Mouse (Mus musculus): ENCODE measurements around the gene Endou.

Endou gene

DNA sequence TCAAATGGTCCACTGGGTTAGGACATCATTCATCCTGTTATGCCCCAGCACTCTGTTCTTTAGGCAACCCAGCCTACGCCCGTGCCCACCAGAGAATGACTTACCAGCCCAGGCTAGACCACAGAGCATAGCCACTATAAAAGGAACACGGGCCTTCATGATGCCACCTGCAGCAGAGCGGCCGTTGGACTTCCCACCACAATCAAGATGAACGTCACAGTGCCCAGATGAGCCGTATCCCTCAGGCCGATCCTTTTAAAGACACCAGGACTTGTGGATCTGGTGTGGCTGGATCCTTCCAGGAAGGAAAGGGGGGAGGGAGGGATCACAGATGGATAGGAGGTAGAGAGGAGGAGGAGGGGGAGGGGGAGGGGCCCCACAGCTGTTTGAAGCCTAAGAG, at the start of gene Endou:
Gene Endou (minus strand): TSS at position 229 of the 400 bp plus-strand sequence.
- DNase-seq = no peak

GRCm38 (mm10) chr15:97780611-97781031, 49.5 kb upstream of the Endou start:
- no peak for DNase-seq

GRCm38 (mm10) chr15:97779576-97779975, 48.4 kb upstream of the Endou start:
- DNase-seq = no peak

DNA sequence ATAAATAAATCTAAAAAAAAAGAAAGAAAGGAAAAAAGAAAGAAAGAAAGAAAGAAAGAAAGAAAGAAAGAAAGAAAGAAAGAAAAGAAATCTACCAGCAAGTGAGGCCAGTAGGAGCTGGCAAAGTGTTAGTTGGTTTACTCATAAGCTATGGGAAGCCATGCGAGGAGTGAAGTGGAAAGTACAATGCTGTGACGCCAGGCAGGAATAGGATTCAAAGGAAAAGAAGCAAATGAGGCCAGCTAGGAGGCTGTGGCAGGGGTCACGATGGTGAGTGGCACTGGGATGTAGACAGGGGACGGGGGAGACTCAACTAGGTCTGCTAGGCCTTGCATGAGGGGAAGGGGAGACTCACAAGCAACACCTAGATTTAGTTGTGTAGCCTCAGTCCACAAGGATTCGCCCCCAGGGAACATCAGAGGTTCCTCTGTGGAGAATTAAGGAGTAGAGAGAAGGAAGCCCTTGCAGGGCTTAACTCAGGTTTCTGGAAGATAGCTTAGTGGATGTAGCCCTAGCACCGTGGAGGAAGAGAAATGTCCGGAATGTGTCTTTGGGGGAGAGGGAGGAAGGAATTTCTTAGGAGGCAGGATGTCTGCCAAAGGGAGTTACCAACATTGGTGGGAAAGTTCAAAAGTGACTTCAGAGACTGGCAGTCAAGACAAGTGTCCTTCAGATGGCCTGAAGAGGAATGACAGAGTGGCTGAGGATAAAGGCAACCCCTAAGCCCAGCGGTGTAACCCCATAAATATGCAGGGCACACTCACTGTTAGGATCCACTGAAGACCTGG, 47.4 kb upstream of the Endou start, which contains the start of gene Slc48a1:
Gene Slc48a1 (plus strand): TSS at position 210 of the 788 bp plus-strand sequence.
- no peak for DNase-seq

- DNase-seq = no peak
Observed at GRCm38 (mm10) chr15:97776919-97777318, 45.8 kb upstream of the Endou start.

- DNase-seq = peak; percentile 69
Observed at GRCm38 (mm10) chr15:97776514-97776913, 45.4 kb upstream of the Endou start.

DNA sequence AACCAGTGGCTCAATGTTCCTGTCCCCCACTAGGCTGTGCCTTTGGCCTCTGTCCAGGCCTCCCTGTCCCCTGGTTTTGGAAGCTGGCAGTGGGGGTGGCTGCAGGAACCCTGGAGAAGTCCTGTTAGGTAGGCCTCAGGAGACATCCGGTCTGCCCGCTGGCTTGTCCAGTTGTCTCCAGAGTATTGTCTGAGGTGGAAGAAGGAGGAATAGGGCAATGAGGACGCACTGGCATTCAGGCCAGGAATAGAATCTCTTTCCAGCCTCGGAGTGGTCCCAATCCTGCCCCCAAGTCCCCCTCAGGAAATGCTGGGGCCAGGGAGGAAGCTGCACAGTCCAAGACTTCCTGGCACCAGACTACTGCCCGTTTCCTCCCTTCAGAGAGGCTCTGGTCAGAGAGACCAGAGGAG, 42.8 kb upstream of the Endou start:
- DNase-seq = no peak

DNA sequence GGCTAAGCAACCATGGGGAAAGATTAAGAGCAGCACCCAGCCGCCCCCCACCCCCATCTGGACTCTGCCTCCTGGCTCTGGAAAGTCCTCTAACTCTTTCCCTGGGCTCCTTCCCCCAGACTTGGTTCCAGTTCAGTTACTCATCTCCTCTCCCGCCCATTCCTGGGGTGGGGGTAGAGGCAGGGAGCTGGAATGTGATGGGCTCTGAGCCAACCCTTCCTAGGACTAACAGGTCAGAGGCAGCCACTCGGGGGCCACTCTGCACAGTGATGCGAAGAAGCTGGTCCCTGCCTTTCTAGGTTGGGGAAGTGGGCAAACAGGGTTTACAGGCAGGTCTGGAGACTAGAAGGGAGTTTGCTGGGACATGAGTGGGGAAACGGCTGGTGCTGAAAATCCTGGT, 42.0 kb upstream of the Endou start:
- no peak for DNase-seq

- DNase-seq = no peak
Observed at GRCm38 (mm10) chr15:97770280-97770679, 39.1 kb upstream of the Endou start.

GRCm38 (mm10) chr15:97768192-97768591, 37.1 kb upstream of the Endou start:
- DNase-seq = no peak

GRCm38 (mm10) chr15:97767280-97768186, 36.4 kb upstream of the Endou start, which contains the start of gene Rapgef3:
Gene Rapgef3, minus strand, starts transcription at chr15:97767972.
- peak; percentile 76 for DNase-seq

DNA sequence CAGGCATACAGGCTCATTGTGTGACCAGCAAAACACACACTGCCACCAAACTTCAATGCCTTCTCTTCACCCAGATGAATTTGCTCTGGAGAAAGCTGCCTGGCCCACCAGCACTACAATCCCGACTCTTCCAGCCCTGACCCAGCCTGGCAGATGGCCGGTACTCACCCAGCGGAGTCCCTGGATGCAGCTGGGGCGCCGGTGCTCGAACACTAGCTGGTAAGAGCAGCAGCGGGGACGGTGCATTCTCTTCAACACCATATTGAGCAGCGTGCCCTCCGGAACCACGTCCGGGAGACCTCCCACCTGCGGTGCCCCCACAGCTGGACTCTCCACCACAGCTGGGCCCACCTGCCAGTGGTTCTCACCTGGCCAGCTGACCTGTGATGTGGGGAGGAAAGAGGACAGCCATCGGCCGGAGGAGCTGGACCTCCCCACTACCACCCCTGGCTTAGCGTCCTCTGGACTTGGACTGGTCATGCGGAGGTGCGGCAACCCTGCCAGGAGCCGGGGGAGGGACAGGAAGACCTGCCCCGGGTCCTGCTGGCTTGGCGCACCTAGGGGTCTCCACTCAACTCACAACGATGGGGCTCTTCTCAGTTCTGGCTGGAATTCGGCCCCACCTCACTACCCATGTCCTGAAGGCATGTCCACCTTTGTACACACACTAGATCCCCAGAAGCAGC, 35.6 kb upstream of the Endou start:
- DNase-seq = no peak

DNA sequence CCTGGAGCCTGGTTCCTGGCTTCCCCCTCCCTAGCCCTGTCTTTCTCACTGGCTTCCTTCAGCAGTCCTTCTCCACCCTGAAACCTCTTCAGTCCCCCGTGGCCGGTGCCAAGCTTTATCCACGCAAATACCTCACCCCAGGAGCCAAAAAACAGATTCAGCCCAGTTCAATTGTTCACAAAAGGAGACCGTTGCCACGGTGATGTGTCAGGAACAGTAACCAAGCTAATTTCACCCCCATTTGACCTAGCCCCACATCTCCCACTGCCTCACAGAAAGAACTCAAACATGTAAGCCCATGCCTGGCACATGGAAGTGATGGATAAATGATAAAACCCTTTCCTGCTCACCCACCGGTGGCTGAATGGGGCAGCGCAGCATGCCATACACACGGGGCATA, 35.1 kb upstream of the Endou start:
- no peak for DNase-seq

GRCm38 (mm10) chr15:97765090-97765794, 34.1 kb upstream of the Endou start:
- no peak for DNase-seq

- no peak for DNase-seq
Observed at GRCm38 (mm10) chr15:97764532-97764931, 33.4 kb upstream of the Endou start.

- no peak for DNase-seq
Observed at GRCm38 (mm10) chr15:97763256-97764049, 32.3 kb upstream of the Endou start.

DNA sequence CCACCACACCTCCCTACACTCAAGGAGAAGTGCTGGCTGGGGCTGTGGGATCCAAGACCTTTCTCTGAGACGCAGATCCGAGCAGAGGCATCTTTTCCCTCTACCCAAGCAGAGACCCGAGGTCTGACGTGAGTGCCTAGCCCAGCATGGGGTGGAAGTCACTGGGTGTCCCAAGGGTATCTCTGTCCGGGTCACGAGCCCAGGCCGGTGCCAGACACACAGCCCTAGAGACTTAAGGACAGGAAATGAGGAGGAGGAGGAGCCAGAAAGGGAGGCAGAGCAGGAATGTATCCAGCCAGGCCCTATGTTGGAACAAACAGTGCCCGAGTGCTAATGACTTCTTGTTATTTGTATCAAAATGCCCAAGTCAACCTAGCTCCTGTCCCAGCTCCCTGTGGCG, 31.6 kb upstream of the Endou start:
- DNase-seq = no peak

DNA sequence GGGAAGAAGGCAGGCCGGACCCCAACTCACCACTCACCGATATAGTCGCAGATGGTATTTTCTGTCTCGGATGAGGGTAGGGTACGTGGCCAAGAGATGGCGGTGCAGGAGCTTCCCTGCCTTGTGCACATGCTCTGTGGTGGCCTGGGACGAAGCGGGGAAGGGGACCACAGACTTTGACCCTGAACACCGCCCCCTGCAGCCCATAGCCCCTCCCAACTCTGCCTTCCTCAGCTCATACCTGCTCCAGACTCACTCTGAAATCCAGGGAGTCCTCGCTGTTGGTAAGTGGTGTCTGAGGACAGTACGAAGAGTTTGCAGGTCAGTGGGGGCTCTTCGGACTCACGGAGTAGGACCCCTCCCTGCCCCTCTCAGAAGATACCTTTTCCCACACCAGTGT, 30.3 kb upstream of the Endou start:
- no peak for DNase-seq

GRCm38 (mm10) chr15:97760952-97761351, 29.8 kb upstream of the Endou start:
- DNase-seq = no peak

DNA sequence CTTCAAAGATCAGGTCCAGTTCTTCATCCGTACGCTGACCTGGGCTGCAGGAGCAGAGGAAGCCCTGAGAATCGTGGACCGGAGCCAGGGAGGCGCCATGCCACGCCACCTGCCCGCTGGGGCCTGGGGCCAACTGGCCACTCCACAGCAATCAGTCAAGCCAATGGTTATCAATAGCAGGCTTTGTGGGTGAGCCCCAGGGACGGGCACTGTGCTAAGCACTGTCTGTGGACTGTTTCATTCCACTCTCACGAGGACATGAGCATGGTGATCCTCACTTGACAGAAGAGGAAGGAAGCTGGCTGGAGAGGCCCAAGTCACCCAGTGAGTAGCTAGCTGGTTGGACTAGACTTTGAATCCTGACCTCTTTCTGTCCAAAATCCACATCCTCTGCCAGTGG, 28.9 kb upstream of the Endou start:
- DNase-seq = peak; percentile 55

GRCm38 (mm10) chr15:97755361-97755760, 24.2 kb upstream of the Endou start:
- DNase-seq = no peak

- DNase-seq = no peak
Observed at GRCm38 (mm10) chr15:97754476-97754875, 23.3 kb upstream of the Endou start.

Data from right cerebral cortex, postnatal 25 days (tissue).